Mouse (Mus musculus): ENCODE measurements around the gene Tmem266.

The Tmem266 gene

DNA sequence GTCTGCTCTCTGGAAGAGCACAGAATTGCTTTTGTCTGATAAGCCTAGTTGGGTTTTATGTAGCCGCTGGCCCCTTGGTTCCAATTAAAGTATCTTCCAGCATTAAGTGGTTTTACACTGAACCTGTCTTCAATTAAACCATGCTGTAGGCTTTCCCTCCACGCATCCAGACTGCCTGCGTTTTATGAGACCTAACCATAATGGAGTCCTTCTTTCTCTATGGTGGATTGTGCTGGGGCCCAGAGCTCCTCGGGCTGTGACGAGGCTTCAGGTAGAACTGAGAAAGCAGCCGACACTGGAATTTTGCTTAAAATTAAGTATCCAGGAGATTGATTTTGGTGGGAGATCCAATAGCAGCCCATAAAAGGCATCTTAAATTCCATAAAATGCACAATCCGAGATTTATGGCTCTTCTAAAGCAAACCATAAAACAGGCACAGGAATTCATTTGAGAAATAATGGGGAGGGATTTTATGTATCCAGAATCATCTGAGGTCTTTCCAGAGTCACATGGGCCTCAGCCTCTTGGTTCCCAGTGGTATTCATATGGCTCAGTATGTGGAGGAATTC is 72.4 kb downstream of the Tmem266 start:
- DNase-seq (ENCODE audit: low read depth, low spot score): no peak

DNA sequence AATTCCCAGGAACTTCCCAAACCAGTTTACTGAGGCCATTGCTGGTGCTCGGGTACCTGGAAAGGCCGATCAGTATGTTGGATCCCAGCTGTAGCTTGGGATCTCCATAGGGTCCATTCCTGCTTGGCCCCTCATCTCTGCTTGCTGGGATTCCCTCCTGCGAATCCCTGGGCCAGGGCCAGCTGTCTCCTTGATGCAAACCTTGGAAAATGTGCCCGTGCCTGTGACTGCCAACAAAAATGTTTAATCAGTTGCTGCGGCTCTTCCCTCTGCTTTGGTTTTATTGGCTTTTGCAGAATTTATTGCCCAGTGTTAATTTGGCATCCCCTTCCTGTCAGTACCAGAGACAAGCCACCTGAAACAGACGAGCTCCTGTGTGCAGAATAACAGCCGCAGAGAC is 75.6 kb downstream of the Tmem266 start:
- no peak for DNase-seq (ENCODE audit: low read depth, low spot score)

DNA sequence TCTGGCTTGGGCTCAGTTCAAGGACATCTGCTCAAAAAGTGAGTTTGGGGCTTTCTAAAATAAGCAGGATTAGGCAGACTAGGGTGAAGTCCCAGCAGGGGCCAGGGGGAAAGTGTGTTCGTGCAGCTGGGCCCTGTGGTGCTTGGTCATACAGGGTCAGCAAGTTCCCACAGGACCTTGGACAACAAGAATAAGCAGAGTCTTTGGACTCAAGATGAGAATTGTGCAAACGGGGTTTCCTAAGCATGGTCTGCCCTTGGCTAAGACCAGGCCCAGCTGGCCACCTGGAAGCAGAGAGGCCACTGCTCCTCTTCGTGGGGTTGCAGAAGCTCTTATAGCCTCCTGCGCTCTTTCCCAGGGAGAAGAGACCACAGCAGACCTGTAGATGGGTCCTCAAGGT is 77.5 kb downstream of the Tmem266 start:
- no peak for DNase-seq (ENCODE audit: low read depth, low spot score)

DNA sequence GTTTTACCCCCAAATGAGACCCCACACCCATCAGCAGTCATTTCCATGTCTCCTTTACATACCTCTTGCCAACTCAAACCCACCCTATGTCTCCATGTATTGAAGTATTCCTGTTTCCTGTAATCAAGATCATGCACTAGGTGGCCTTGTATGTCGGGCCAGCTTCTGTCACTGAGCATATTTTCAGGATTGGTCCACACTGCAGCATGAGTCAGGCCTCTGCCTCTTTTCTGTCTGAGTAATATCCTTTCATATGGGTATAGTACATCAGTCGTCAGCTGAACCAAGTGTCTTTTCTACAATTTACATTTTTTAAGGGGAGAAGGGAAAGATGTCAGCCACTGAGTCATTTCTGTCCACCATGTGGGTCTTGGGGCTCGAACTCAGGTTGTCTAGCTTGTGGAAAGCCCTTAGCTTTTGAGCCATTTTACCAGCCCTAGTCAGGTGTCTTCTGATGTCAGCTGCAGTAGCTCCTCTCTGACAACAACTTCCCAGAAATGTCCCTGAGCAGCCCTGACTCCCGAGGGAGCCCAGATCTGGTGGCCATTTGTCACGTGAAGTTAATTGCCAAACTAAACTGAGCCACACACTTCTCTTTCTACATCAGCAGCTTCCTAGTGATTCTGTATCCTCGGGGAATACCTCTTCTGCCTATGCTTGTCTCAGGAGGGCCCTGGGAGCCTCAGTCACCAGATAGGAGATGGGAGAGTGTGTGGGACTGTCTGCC is 78.4 kb downstream of the Tmem266 start:
- no peak for DNase-seq (ENCODE audit: low read depth, low spot score)

DNA sequence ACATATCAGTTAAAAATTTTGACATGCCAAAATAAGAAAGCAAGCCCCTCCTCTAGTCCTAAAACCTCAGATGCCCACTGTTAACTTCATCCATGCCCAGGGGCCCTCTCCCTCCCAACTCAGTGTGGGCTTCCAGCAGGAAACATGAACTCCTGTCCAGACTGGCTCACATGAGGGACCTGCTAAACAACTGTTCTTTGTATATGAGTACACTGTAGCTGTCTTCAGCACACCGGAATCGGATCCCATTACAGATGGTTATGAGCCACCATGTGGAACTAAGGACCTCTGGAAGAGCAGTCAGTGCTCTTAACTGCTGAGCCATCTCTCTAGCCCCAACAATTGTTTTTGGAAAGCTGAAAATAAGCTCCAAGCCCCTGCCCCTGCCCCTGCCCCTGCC is 80.1 kb downstream of the Tmem266 start:
- DNase-seq (ENCODE audit: low read depth, low spot score): no peak

DNA sequence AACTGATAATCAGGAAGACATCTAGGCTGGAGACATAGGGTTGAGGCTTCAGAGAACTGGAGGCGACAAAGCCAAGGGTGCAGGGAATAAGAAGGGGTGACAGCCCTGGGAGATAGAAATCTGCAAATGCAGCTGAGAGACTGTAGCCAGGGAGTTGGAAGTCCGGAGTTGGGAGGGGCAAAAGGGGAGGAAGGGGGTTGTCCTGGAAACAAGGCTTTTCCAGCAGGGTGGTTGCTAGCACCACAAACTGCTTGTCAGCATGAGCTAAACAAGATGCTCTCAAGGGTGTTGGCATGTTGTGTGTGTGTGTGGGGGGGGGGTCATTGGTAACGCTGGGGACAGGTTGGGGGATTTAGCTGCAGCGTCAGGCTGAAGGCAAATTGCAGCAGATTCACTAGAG is 82.1 kb downstream of the Tmem266 start:
- DNase-seq (ENCODE audit: low read depth, low spot score): peak; percentile 22

DNA sequence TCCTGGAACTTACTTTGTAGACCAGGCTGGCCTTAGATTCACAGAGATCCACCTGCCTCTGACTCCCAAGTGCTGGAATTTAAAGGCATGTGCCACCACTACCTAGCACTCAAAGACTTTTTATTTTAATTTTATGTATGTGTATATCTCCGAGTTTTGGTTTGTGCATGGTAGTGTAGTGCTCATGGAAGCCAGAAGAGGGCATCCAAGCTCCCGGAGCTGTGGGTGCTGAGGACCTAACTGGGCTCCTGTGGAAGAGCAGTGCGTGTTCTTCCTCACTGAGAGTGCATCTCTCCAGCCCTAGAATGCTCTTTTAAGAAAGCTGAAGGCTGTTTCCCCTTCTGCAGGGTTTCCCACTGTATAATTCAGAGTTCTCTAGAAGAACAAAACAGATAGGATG is 83.1 kb downstream of the Tmem266 start:
- peak; percentile 39 for DNase-seq (ENCODE audit: low read depth, low spot score)

DNA sequence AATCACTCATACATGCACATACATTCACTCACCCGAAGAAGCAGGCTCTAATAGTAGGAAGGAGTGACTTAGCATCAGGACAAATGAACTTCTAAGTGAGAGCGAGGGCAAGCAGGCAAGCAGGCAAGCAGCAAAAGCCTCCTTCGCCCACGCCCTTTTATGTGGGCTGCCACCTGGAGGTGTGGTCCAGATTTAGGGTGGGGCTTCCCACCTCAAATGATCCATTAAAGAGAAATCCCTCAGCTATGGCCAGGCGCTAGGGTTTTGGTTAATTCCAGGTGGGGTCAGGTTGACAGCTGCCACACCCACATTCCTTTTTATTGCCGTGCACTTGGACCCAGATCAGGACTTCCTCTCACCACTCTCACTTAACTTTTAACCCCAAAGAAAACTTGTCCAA is 83.7 kb downstream of the Tmem266 start:
- peak; percentile 64 for DNase-seq (ENCODE audit: low read depth, low spot score)

DNA sequence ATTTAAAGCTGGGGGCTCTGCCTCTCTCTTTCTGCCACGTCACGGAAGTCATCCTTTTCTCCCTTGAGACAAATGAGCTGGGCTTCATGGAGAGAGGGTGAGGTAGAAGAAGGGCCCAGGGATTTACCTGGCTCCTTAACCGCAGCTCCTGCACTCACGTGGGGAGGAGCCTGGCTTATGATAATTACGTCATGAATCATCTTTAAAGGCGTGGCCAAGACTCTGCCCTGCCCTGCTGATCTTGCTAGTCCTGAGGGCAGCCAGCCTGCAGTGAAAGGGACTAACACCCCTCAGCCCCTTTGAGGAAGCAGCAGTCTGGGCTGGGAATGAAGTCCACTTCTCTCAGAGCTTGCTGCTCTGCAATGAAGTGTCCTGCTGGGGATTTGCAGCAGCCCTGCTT is 84.4 kb downstream of the Tmem266 start:
- DNase-seq (ENCODE audit: low read depth, low spot score): peak; percentile 25

DNA sequence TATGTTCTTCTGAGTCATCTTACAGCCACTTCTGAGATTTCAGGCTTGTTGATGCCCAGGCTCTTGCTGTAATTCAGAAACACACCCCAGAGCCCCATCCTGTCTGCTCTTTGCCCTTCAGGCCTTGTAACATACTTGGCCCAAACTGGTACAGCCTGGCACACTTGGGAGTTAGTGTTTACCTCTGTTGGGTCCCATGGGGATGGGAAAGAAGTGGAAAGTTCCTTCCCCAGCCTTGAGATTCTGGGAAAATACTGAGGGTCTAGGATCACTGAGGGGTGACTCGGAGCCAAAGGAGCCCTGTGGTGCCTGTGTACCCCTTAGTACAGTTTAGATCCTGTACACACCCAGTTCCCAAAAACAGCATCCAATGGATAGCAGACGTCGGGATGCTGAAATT is 95.1 kb downstream of the Tmem266 start:
- DNase-seq (ENCODE audit: low read depth, low spot score): no peak

DNA sequence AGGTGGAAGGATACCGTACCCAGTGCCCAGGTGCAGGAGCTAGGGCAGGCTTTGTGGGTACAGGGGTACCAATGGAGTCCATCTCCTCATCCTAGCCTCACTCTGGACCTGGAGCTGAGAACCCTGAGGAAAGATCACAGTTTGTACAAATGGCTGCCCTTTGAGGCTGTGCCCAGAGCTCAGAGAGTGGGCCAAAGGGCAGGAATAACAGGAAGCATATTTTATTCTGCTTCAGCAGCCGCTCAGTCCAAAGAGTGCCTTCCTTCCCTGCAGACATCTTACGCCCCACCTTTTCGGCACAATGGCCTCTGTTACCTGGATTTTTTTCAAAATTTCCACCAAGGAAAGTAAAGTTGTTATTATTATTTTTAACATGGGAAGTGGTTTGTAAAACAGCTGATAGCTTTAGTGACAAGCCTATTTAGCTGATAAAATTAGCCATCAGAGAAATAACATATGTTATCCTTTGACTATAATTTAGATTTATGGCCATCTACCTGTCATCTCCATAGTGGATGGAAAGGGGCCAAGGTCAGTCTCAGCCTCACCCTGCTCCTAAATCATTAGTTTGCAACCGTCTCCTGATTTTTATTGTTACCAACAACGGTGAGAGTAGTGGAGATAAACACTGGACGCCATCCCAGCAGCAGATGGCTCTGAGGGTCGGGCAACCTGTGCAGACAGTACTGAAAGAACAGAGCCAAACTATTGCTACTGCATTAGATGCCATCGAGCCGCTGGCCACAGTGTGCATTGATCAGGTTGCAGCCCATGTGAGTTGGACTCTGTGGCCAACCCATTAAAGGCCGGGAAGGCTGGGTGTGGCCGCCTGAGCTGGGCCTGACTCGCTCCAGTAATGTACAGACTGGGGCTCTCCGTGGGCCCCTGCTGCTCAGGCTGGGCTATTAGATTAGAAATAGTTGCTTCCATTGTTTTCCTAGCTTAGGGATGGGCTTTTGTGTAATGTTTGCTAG is 97.0 kb downstream of the Tmem266 start:
- DNase-seq (ENCODE audit: low read depth, low spot score): peak; percentile 70

DNA sequence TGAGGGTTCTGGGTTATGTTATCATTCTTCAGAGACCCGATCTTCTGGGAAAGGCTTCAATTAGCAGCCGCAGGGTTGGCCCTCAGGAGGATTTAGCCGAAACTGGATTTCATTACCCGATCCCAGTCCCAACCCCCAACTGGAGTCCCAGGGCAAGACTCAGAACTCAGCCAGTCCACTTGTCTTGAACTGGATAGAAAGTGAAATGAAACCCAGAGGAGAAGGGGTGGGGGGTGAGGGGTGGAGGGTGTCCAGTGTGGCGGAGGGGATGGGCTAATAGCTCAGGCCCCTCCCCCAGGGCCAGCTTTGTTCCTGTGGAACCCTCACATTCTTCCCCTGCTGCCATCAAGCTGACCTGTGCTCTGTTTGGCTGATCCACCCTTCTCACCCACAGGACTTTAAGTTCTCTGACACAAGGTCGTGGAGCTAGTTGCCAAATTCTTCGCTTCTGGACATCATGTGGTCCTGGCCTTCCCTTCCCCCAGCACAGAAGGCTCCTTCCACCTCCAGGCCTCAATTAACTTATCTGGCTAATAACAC is 98.6 kb downstream of the Tmem266 start:
- DNase-seq (ENCODE audit: low read depth, low spot score): no peak

DNA sequence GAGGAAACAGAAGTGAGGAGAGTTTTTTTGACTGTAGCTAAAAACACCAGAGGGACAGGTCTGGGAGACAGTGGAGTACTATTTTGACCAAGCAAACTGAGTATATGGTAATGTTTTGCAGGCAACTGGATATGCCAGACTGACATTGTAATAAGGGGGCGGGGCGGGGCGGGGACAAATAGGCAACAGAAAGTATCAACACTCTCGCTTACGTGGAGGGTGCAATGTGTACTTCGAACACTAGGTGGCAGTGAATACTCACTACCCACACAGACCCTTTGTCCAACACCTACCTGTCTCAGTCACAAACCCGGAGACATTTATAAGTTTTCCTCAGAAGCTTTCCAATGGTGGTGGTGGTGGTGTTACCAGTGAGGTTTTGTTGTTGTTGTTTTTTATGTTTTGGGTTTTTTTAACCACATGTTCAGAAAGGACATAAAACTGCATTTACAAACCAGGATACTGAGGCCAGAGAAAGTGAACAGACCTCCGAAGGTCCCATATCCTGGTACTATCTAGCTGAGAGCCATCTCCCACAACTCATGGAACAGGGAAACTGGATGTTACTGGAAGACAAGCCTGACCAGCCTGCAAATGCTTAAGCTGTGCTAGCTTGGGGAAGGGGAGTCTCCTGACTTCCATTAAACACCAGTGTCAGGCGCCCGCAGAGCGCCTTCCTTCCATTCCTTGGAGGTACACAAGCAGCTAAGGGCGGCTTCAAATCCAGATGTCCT is 102.7 kb downstream of the Tmem266 start:
- peak; percentile 91 for DNase-seq (ENCODE audit: low read depth, low spot score)

DNA sequence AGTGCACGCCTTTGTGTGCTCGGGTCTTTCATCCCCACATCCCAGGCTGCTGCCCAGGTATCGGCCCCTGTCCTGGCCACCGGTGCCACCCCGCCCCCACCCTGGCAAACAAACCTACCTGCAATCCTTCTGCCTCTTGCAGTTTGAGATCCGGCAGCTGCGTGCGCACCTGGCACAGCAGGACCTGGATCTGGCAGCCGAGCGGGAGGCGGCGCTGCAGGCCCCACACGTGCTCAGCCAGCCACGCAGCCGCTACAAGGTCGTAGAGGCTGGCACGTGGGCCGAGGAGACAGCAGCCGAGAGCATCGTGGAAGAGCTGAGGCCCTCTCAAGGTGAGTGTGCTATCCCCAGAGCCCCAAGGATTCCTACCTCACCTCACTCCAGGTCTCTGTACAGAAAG is 103.4 kb downstream of the Tmem266 start:
- DNase-seq (ENCODE audit: low read depth, low spot score): peak; percentile 71

DNA sequence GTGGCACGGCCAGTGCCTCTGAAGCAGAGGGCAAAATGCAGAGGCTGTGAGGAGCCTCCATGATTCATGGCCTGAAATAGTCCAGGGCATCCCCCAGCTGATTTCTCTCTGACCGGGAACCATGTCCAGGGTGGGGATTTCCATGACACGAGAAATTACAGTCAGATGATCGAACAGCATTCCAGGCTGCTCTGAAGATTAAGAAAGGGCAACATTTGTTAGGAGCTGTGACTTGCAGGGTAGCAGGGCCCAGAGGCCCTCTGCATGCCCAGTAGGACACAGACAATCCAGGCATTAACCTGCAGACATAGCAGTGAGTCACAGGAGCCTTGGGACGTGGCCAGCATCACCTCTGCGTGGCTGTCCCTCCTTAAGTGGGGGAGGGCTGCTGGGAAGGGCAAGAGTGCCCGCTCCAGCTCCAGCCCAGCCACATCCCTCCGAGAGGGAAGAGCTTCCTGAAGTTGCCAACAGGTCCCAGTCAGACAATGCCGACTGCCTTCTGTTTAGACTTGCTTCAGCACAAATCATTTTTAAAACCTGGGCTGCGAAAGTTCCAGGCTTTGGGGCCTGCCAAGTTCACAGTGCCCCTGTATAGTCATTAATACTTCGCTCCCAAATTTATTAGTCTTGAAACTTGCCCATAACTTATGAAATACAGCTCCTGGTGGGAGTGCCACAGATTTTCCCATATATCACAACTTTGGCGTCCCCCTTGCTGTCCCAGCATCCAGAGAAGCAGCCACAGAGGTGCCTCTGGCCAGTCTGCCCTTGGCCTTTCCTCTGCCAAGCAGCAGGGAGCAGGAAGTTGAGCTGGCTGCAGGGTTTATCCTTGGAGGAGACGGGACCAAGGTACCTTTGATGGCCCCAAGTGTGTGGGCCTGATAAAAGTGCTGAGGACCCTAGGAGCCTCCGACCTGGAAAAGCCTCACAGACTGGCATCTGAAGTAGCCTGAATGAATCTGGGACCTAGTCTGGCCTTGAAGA is 105.9 kb downstream of the Tmem266 start:
- no peak for DNase-seq (ENCODE audit: low read depth, low spot score)

DNA sequence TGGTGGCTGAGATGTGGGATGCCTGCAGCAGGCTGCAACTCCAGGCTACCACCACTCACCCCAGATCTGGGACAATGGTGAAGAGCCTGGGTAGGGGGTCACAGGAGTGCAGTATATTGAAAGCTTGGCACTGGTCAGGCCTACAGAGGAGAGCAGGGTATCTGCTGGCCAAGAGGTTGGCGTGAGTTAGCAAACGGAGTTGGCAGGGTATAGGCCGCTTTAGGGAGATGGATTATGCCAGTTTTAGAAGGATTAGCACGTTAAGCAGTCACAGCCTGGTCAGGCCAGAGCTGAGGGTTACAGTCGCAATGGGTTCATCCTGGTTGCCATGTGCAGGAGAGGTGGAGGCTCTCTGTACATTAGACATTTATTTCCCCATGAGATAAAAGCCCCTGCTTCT is 107.2 kb downstream of the Tmem266 start:
- DNase-seq (ENCODE audit: low read depth, low spot score): no peak

DNA sequence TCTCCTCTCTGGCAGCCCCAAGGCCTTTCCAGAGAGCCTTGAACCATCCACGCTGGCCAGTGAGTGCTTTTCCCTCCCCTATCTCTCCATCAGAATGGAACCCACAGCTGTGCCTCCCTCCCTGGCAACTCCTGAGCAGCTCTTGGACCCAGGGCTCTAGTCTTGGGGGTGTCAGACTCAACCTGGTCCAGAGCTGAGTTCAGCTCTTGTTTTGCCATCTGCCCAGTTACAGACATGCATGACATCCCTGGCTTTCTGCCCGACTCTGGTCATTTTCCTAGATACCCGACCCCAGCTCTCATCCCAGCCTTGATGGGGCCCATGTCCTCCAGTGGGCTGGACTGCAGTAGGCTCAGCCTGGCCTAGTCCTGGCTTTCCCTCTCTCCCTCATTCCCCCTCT is 111.7 kb downstream of the Tmem266 start:
- DNase-seq (ENCODE audit: low read depth, low spot score): no peak

DNA sequence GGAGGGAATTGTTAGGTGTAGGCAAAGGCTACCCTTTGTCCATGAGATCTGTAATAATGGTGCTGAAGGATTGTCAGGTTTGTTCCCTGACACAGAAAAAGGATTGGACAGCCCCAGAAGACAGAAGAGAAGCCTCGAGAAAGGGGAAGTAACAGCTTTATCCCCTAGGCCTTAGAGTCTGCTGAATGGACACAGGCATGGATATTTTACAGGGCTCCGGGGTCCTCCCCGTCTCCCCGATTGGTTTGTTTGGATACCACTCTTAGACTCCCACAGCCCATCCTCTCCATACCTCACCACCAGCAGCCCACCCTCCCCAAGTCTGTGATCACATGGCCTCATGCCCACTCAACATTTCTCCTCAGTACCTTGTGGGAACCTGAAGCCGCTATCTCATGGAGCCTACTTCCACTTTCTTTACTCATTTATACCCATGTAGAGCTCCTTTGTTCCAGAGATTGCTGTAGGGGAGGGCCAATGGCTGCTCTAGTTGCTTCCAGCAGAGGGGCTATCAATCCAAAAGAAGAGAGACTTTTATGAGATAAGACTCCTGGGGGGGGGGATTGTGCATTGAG is 112.6 kb downstream of the Tmem266 start:
- no peak for DNase-seq (ENCODE audit: low read depth, low spot score)

DNA sequence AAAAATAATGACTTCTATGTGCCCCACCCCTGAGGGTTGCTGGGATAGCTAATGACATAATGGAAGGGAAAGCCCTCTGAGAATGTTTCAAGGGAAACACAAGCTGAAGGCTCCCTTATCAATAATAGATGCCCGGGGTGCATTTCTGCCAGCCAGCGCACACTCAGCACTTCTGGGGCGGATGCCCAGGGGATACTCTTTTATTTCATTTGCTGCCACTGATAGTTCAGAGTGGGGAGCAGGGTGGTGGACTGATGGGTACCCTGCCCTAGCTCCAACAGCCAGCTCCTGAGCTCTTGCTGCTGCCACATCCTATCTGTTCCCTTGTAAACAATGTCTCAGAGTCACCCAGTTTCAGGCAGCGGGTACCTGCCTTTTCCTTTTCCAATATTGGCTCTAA is 120.8 kb downstream of the Tmem266 start:
- no peak for DNase-seq (ENCODE audit: low read depth, low spot score)

DNA sequence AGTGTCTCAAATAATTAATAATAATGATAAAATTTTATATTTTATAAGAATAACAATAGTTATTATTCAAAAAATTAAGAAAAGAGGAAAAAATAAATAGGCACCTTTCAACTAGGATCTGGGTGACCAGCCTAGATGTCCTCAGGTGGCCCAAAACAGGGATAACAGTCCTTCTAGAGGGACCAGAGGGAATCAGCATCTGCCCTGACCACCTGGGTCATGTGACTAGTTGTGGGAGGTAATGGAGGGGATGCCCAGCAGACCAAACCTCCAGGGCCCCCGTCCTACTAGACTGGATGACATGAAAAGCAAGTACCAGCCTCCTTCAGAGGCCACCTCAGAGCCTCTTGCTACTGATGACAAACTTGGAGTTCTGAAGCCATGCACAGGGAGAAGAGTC is 122.4 kb downstream of the Tmem266 start:
- no peak for DNase-seq (ENCODE audit: low read depth, low spot score)
